Comparison of ENCODE assay signal across 12 mouse cellular contexts in genomic region chr9:118958802-118959201, GRCm38 (mm10). TPM values are rescaled to one million over a fixed set of nuclear protein-coding genes. Genes with fewer than 3 reads are reported as not detected.
DNase-seq lines count a peak whose midpoint lies in the region; ATAC-seq and TF ChIP-seq lines count a peak whose summit lies in the region.
"Had no signal": no experiment of that assay in that cellular context is flagged by ENCODE, and none has a peak within 500 bp of the region (broad histone marks: within the 10 kb centered on the region; RNA-seq: fewer than 3 reads in every experiment).

No protein-coding gene starts in this region.

- no peak for TF ChIP-seq POLR2A in testis, adult 2 months (IDR thresholded peaks at IDR 0.05; ENCODE audit: control insufficient read depth, low read depth, low read length)

- H3K27ac ChIP-seq in testis, adult 2 months (ENCODE audit: control insufficient read depth, insufficient read depth, low read depth, low read length) = peak overlapping the region; percentile 49; the same call in 1 of the 2 replicates
- H3K27ac ChIP-seq: midbrain, embryonic 15.5 days had no signal

- no peak for ATAC-seq in erythroblast, adult 5-6 weeks (replicated peaks; ENCODE audit: low FRiP score, poor library complexity, severe bottlenecking)
- no peak for ATAC-seq in activated CD4-positive, CD25-positive, alpha-beta regulatory T cell, adult 4 months
- ATAC-seq: CD4-positive, CD25-positive, alpha-beta regulatory T cell, adult 4 months; midbrain, embryonic 15.5 days had no signal

- DNase-seq in heart, adult 11 months = peak; percentile 95
- DNase-seq in heart, postnatal 25 days (ENCODE audit: low spot score) = no peak
- no peak for DNase-seq in testis, postnatal 10 days (ENCODE audit: low spot score)
- DNase-seq in kidney, postnatal 10 days = peak; percentile 71
- DNase-seq in thymus, postnatal 25 days = no peak
- DNase-seq: cerebellum, adult 11 months had no signal

- peaks cover 6% of the 10 kb centered on the region for H3K4me1 ChIP-seq in testis, adult 2 months (ENCODE audit: control insufficient read depth, insufficient read depth, low read length)
- H3K4me1 ChIP-seq: midbrain, embryonic 15.5 days had no signal

- intact Hi-C loops in heart, postnatal 25 days (cut with DNase I) = no loop called here

- TF ChIP-seq CTCF in testis, adult 2 months (IDR thresholded peaks at IDR 0.05; ENCODE audit: control insufficient read depth, insufficient read depth, insufficient replicate concordance, low read depth, low read length) = no peak

- H3K27me3 ChIP-seq in testis, adult 2 months (ENCODE audit: control insufficient read depth, insufficient read depth, low read length) = no peaks in the 10 kb centered on the region
- H3K27me3 ChIP-seq: embryonic facial prominence, embryonic 12.5 days; midbrain, embryonic 15.5 days had no signal

- H3K4me3 ChIP-seq in testis, adult 2 months (ENCODE audit: control insufficient read depth, low read depth, low read length) = no peak overlapping the region
- H3K4me3 ChIP-seq: embryonic facial prominence, embryonic 12.5 days; midbrain, embryonic 15.5 days had no signal

- no peaks in the 10 kb centered on the region for H3K36me3 ChIP-seq in testis, adult 2 months (ENCODE audit: control insufficient read depth, insufficient read depth, low read length)
- H3K36me3 ChIP-seq: midbrain, embryonic 15.5 days had no signal

RNA-seq across cellular contexts. Expression of gene Ctdspl, which starts 32.5 kb away (rescaled TPM):
- 10 to 100 TPM; 10.1 to 12.7 TPM for total RNA-seq in heart, postnatal 25 days (2021)
- 7.8 and 8.1 TPM in 2 replicates for polyA plus RNA-seq in testis, adult 2 months (2012; rRNA removed)
- 4.0 and 5.2 TPM in 2 replicates for total RNA-seq in erythroblast, adult 5-6 weeks (2015; ENCODE audit: low replicate concordance)
- 2.1 and 2.5 TPM in 2 replicates for total RNA-seq in erythroblast, adult 5-6 weeks (2017; ENCODE audit: low replicate concordance)
- polyA plus RNA-seq in activated CD4-positive, CD25-positive, alpha-beta regulatory T cell, adult 4 months (2017; shearing (Covaris generic)) = 1 to 10 TPM; 1.0 to 1.2 TPM

Comparison
In these comparisons a context has a peak if more than half of its experiments do, and no peak if none do; other contexts are left out.
1. DNase-seq: peak in heart, adult 11 months (single experiment) and kidney, postnatal 10 days (single experiment); none in heart, postnatal 25 days (single experiment), testis, postnatal 10 days (single experiment) and thymus, postnatal 25 days (single experiment).